Mouse (Mus musculus): ENCODE results near the gene Lcn11. TPM values are rescaled to one million over a fixed set of nuclear protein-coding genes. Genes with fewer than 3 reads are reported as not detected.
"Not testable (repeated sequence)": the region's sequence is repeated elsewhere in the genome, so short reads cannot be mapped to it uniquely, and the experiment has no call there.

Gene Lcn11
- polyA plus RNA-seq, 1 experiment from 2014 or later: not detected

DNA sequence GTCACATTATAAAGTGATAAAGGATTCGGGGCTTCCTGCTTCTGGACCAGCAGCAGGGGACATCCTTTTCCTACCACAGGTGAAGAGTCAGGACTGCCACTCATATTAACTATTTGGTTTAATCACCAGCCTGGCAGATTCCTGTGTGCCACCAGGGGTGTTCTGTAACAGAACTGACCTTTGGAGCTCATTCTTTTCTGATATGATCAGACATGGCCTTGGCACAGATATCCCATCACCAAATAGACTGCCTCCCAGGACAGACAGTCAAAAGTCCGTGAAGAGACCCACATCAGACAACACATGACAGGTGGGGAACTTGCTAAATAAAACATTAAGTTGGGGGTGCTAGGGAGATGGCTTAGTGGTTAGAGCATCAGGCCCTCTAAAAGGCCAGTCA lies 34.9 kb downstream of the Lcn11 start:
- Histone ChIP-seq H3K36me3 (ENCODE audit: control insufficient read depth, insufficient read depth, low read length) (no peaks in the 10 kb centered on the region), H3K27ac (ENCODE audit: low read depth, low read length) (no peak overlapping the region), H3K4me3 (ENCODE audit: low read depth, low read length) (no peak overlapping the region), H3K9ac (replicated peaks; ENCODE audit: low read depth, low read length) (no peak overlapping the region), H3K4me2 (ENCODE audit: low read depth, low read length) (no peak overlapping the region), H3K27me3 (ENCODE audit: control insufficient read depth, insufficient read depth, low read length) (no peaks in the 10 kb centered on the region), H3K9me3 (ENCODE audit: control insufficient read depth, low read length) (no peaks in the 10 kb centered on the region), H3K4me1 (ENCODE audit: control insufficient read depth, insufficient read depth, low read length) (no peaks in the 10 kb centered on the region)
- ATAC-seq (ENCODE audit: low read depth): no peak
- WGBS: 81% methylated on average over 2 of the region's 2 CpGs

DNA sequence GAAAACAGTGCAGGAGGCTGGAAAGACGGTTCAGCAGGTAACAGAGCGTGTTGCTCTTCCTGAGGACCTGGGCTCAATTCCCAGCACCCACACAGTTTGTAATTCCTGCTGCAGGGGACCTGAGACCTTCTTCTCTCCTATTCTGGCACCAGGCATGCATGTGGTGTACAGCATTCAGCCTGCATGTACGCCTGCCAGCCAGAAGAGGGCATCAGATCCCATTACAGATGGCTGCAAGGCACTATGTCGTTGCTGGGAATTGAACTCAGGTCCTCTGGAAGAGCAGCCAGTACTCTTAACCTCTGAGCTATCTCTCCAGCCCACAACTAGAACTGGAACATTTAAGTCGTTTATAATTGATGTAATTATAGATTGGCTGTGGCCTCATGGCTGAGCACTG lies 36.5 kb downstream of the Lcn11 start:
- no peak for ATAC-seq (ENCODE audit: low read depth)
- Histone ChIP-seq H3K27me3 (ENCODE audit: control insufficient read depth, insufficient read depth, low read length) (no peaks in the 10 kb centered on the region), H3K4me1 (ENCODE audit: control insufficient read depth, insufficient read depth, low read length) (no peaks in the 10 kb centered on the region), H3K9ac (replicated peaks; ENCODE audit: low read depth, low read length) (no peak overlapping the region), H3K4me2 (ENCODE audit: low read depth, low read length) (no peak overlapping the region), H3K9me3 (ENCODE audit: control insufficient read depth, low read length) (no peaks in the 10 kb centered on the region), H3K27ac (ENCODE audit: low read depth, low read length) (no peak overlapping the region), H3K4me3 (ENCODE audit: low read depth, low read length) (no peak overlapping the region), H3K36me3 (ENCODE audit: control insufficient read depth, insufficient read depth, low read length) (no peaks in the 10 kb centered on the region)
- 81% methylated on average over 5 of the region's 5 CpGs for WGBS

DNA sequence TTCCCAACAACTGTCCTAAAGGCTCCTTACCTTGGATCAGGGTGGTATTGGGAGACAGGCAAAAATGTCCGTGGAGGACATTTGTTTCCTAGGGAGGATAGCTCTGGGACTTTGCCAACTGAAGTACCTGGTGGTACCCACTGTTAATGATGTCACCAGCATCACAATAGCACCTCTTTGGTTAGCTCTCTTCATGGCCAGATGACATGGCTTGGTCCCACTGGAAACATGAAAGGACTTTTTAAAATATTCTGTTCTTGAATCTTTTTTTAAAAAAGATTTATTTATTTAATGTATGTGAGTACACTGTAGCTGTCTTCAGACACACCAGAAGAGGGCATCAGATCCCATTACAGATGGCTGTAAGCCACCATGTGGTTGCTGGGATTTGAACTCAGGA lies 38.9 kb downstream of the Lcn11 start, which contains the start of gene Glt6d1:
TSS of gene Glt6d1 (minus strand) at position 101 of the 400 bp plus-strand sequence.
- H3K9ac ChIP-seq (replicated peaks; ENCODE audit: low read depth, low read length); H3K36me3 ChIP-seq (ENCODE audit: control insufficient read depth, insufficient read depth, low read length); H3K27ac ChIP-seq (ENCODE audit: low read depth, low read length); H3K9me3 ChIP-seq (ENCODE audit: control insufficient read depth, low read length); H3K4me1 ChIP-seq (ENCODE audit: control insufficient read depth, insufficient read depth, low read length); H3K27me3 ChIP-seq (ENCODE audit: control insufficient read depth, insufficient read depth, low read length); H3K4me2 ChIP-seq (ENCODE audit: low read depth, low read length); ATAC-seq (ENCODE audit: low read depth); H3K4me3 ChIP-seq (ENCODE audit: low read depth, low read length): not testable (repeated sequence)
- 88% methylated on average over 1 of the region's 1 CpGs for WGBS

GRCm38 (mm10) chr2:25822806-25823205 lies 46.0 kb downstream of the Lcn11 start, which contains the start of gene Lcn9:
Gene Lcn9, plus strand, starts transcription at chr2:25823153.
- WGBS: 79% methylated on average over 1 of the region's 1 CpGs
- no peaks in the 10 kb centered on the region for H3K27me3 ChIP-seq (ENCODE audit: control insufficient read depth, insufficient read depth, low read length)
- no peaks in the 10 kb centered on the region for H3K36me3 ChIP-seq (ENCODE audit: control insufficient read depth, insufficient read depth, low read length)
- no peak within 1 kb of the TSS for H3K4me3 ChIP-seq (ENCODE audit: low read depth, low read length)
- no peaks in the 10 kb centered on the region for H3K4me1 ChIP-seq (ENCODE audit: control insufficient read depth, insufficient read depth, low read length)
- H3K9me3 ChIP-seq (ENCODE audit: control insufficient read depth, low read length): no peaks in the 10 kb centered on the region
- ATAC-seq (ENCODE audit: low read depth): no peak
- H3K4me2 ChIP-seq (ENCODE audit: low read depth, low read length): no peak within 1 kb of the TSS
- H3K9ac ChIP-seq (replicated peaks; ENCODE audit: low read depth, low read length): no peak within 1 kb of the TSS
- H3K27ac ChIP-seq (ENCODE audit: low read depth, low read length): no peak within 1 kb of the TSS

GRCm38 (mm10) chr2:25824751-25825150 lies 47.9 kb downstream of the Lcn11 start:
- 91% methylated on average over 3 of the region's 3 CpGs for WGBS
- ATAC-seq (ENCODE audit: low read depth): no peak
- H3K4me3 ChIP-seq (ENCODE audit: low read depth, low read length): no peak overlapping the region
- H3K4me1 ChIP-seq (ENCODE audit: control insufficient read depth, insufficient read depth, low read length): no peaks in the 10 kb centered on the region
- H3K27ac ChIP-seq (ENCODE audit: low read depth, low read length): no peak overlapping the region
- H3K9ac ChIP-seq (replicated peaks; ENCODE audit: low read depth, low read length): no peak overlapping the region
- no peaks in the 10 kb centered on the region for H3K9me3 ChIP-seq (ENCODE audit: control insufficient read depth, low read length)
- no peaks in the 10 kb centered on the region for H3K27me3 ChIP-seq (ENCODE audit: control insufficient read depth, insufficient read depth, low read length)
- no peak overlapping the region for H3K4me2 ChIP-seq (ENCODE audit: low read depth, low read length)
- no peaks in the 10 kb centered on the region for H3K36me3 ChIP-seq (ENCODE audit: control insufficient read depth, insufficient read depth, low read length)

- Histone ChIP-seq H3K4me1 (ENCODE audit: control insufficient read depth, insufficient read depth, low read length) (no peaks in the 10 kb centered on the region), H3K36me3 (ENCODE audit: control insufficient read depth, insufficient read depth, low read length) (no peaks in the 10 kb centered on the region), H3K4me2 (ENCODE audit: low read depth, low read length) (no peak overlapping the region), H3K4me3 (ENCODE audit: low read depth, low read length) (no peak overlapping the region), H3K9me3 (ENCODE audit: control insufficient read depth, low read length) (no peaks in the 10 kb centered on the region), H3K27me3 (ENCODE audit: control insufficient read depth, insufficient read depth, low read length) (no peaks in the 10 kb centered on the region), H3K27ac (ENCODE audit: low read depth, low read length) (no peak overlapping the region), H3K9ac (replicated peaks; ENCODE audit: low read depth, low read length) (no peak overlapping the region)
- ATAC-seq (ENCODE audit: low read depth): no peak
- 83% methylated on average over 8 of the region's 8 CpGs for WGBS
Measured at GRCm38 (mm10) chr2:25828344-25828947, 51.6 kb downstream of the Lcn11 start.

Other genes starting within 250 kb of the Lcn11 start
- gene Traf2, start 230.1 kb upstream of the Lcn11 start, polyA plus RNA-seq (2014; fragmentation: Nextera tagmentation; extraction: Ambion mirVana): 12.6 and 14.8 TPM in 2 replicates
- 373 and 390 TPM in 2 replicates for gene Edf1, start 219.2 kb upstream of the Lcn11 start, polyA plus RNA-seq (2014; fragmentation: Nextera tagmentation; extraction: Ambion mirVana)
- gene Mamdc4, start 202.2 kb upstream of the Lcn11 start, polyA plus RNA-seq (2014; fragmentation: Nextera tagmentation; extraction: Ambion mirVana): 2.2 and 2.3 TPM in 2 replicates
- 184 and 209 TPM in 2 replicates for gene Phpt1, start 201.8 kb upstream of the Lcn11 start, polyA plus RNA-seq (2014; fragmentation: Nextera tagmentation; extraction: Ambion mirVana)
- 8.1 and 13.3 TPM in 2 replicates for gene Ajm1, start 195.3 kb upstream of the Lcn11 start, polyA plus RNA-seq (2014; fragmentation: Nextera tagmentation; extraction: Ambion mirVana)
- 64.2 and 66.6 TPM in 2 replicates for gene Rabl6, start 168.5 kb upstream of the Lcn11 start, polyA plus RNA-seq (2014; fragmentation: Nextera tagmentation; extraction: Ambion mirVana)
- gene Ccdc183, start 159.3 kb upstream of the Lcn11 start, polyA plus RNA-seq (2014; fragmentation: Nextera tagmentation; extraction: Ambion mirVana): 0.33 and 0.43 TPM in 2 replicates
- gene Tmem141, start 155.0 kb upstream of the Lcn11 start, polyA plus RNA-seq (2014; fragmentation: Nextera tagmentation; extraction: Ambion mirVana): 48.5 and 55.3 TPM in 2 replicates
- 0.63 and 3.3 TPM in 2 replicates for gene Fcna, start 149.0 kb upstream of the Lcn11 start, polyA plus RNA-seq (2014; fragmentation: Nextera tagmentation; extraction: Ambion mirVana)
- not detected in 2 replicates for gene Lcn8, start 123.9 kb upstream of the Lcn11 start, polyA plus RNA-seq (2014; fragmentation: Nextera tagmentation; extraction: Ambion mirVana)
- not detected in 2 replicates for gene Lcn5, start 119.1 kb upstream of the Lcn11 start, polyA plus RNA-seq (2014; fragmentation: Nextera tagmentation; extraction: Ambion mirVana)
- gene Lcn6, start 100.2 kb upstream of the Lcn11 start, polyA plus RNA-seq (2014; fragmentation: Nextera tagmentation; extraction: Ambion mirVana): not detected in 2 replicates
- not detected in 2 replicates for gene Lcn10, start 94.3 kb upstream of the Lcn11 start, polyA plus RNA-seq (2014; fragmentation: Nextera tagmentation; extraction: Ambion mirVana)
- not detected in 2 replicates for gene Obp2a, start 77.0 kb upstream of the Lcn11 start, polyA plus RNA-seq (2014; fragmentation: Nextera tagmentation; extraction: Ambion mirVana)
- 138 and 160 TPM in 2 replicates for gene Bmyc, start 70.3 kb upstream of the Lcn11 start, polyA plus RNA-seq (2014; fragmentation: Nextera tagmentation; extraction: Ambion mirVana)
- not detected in 2 replicates for gene Obp2b, start 40.0 kb upstream of the Lcn11 start, polyA plus RNA-seq (2014; fragmentation: Nextera tagmentation; extraction: Ambion mirVana)
- gene Lcn3, start 11.4 kb upstream of the Lcn11 start, polyA plus RNA-seq (2014; fragmentation: Nextera tagmentation; extraction: Ambion mirVana): not detected in 2 replicates
- not detected in 2 replicates for gene Gm13539, start 5.2 kb downstream of the Lcn11 start, polyA plus RNA-seq (2014; fragmentation: Nextera tagmentation; extraction: Ambion mirVana)
- not detected in 2 replicates for gene Glt6d1, start 38.8 kb downstream of the Lcn11 start, polyA plus RNA-seq (2014; fragmentation: Nextera tagmentation; extraction: Ambion mirVana)
- gene Lcn9, start 46.1 kb downstream of the Lcn11 start, polyA plus RNA-seq (2014; fragmentation: Nextera tagmentation; extraction: Ambion mirVana): not detected in 2 replicates
- gene Sohlh1, start 70.2 kb downstream of the Lcn11 start, polyA plus RNA-seq (2014; fragmentation: Nextera tagmentation; extraction: Ambion mirVana): not detected in 2 replicates
- gene Kcnt1, start 86.7 kb downstream of the Lcn11 start, polyA plus RNA-seq (2014; fragmentation: Nextera tagmentation; extraction: Ambion mirVana): 18.9 and 22.9 TPM in 2 replicates
- gene Camsap1, start 206.3 kb downstream of the Lcn11 start, polyA plus RNA-seq (2014; fragmentation: Nextera tagmentation; extraction: Ambion mirVana): 73.4 and 90.1 TPM in 2 replicates
- 154 and 155 TPM in 2 replicates for gene Ubac1, start 244.7 kb downstream of the Lcn11 start, polyA plus RNA-seq (2014; fragmentation: Nextera tagmentation; extraction: Ambion mirVana)

All from neural tube, embryonic 14.5 days (tissue).